Comparison of ENCODE assay signal across 7 mouse cellular contexts in the genomic region with DNA sequence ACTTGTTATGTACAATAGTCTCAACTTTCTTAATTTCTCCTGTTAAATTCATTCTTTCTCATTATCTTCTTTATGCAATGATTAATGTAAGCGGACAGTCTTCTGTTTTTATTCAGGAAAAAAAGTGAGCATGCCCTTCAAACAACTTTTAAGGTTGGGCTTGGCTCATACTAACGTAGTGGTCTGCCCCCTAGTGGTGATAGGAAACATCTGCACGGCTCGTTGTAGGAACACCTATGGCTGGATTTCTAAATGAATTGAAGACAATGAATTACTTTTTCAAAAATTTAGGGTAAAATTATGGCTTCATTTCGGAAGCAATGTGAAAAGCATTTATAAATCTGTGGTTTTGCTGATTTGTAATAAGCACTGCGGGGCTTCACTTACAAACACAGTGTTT.
DNase-seq lines count a peak whose midpoint lies in the region; ATAC-seq and TF ChIP-seq lines count a peak whose summit lies in the region.

No protein-coding gene starts in this region.

- H3K4me2 ChIP-seq in kidney, embryonic 15.5 days = no peak overlapping the region
- H3K4me2 ChIP-seq in forebrain, postnatal 0 days (ENCODE audit: low read depth) = no peak overlapping the region

- in situ Hi-C loops in ES-E14 (cut with MboI; ENCODE audit: low sequenced_read_pairs in 2 of 2, unreplicated experiment in 2 of 2) = no loop called here

- no peak for TF ChIP-seq POLR2A in kidney, adult 2 months (IDR thresholded peaks at IDR 0.05; ENCODE audit: low read depth, low read length)
- TF ChIP-seq POLR2A in bone marrow, adult 2 months (IDR thresholded peaks at IDR 0.05; ENCODE audit: borderline replicate concordance, control insufficient read depth, low read depth, low read length) = no peak

- no peak overlapping the region for H3K9ac ChIP-seq in kidney, embryonic 15.5 days
- no peak overlapping the region for H3K9ac ChIP-seq in ES-E14 (ENCODE audit: insufficient read depth, low read depth, low read length, poor library complexity, severe bottlenecking)
- H3K9ac ChIP-seq in forebrain, postnatal 0 days = no peak overlapping the region

- H3K9me3 ChIP-seq in kidney, embryonic 15.5 days (replicated peaks) = no peaks in the 10 kb centered on the region
- no peaks in the 10 kb centered on the region for H3K9me3 ChIP-seq in ES-E14 (ENCODE audit: control insufficient read depth, insufficient read depth, low read depth, low read length)
- H3K9me3 ChIP-seq in forebrain, postnatal 0 days (ENCODE audit: low read length) = no peaks in the 10 kb centered on the region

- no peaks in the 10 kb centered on the region for H3K27me3 ChIP-seq in kidney, adult 2 months (replicated peaks; ENCODE audit: control insufficient read depth, insufficient read depth, low read length)
- H3K27me3 ChIP-seq in kidney, embryonic 15.5 days = no peaks in the 10 kb centered on the region
- no peaks in the 10 kb centered on the region for H3K27me3 ChIP-seq in forebrain, postnatal 0 days (ENCODE audit: insufficient read depth, low read length)

- no peak overlapping the region for H3K27ac ChIP-seq in kidney, adult 2 months (ENCODE audit: insufficient read depth, low read depth, low read length)
- no peak overlapping the region for H3K27ac ChIP-seq in kidney, embryonic 15.5 days
- H3K27ac ChIP-seq in ES-E14 (ENCODE audit: insufficient read depth, low read depth, low read length, poor library complexity, severe bottlenecking) = no peak overlapping the region
- H3K27ac ChIP-seq in bone marrow, adult 2 months (ENCODE audit: control insufficient read depth, insufficient read depth, low read depth, low read length, poor library complexity) = no peak overlapping the region
- H3K27ac ChIP-seq in forebrain, postnatal 0 days (ENCODE audit: low read depth, low read length) = no peak overlapping the region

- no peak overlapping the region for H3K4me3 ChIP-seq in kidney, adult 2 months (ENCODE audit: insufficient read depth, low read depth, low read length)
- no peak overlapping the region for H3K4me3 ChIP-seq in kidney, embryonic 15.5 days (replicated peaks)
- H3K4me3 ChIP-seq in ES-E14 (ENCODE audit: insufficient read depth in 1 of 2, low read depth in 1 of 2, low read length in 2 of 2, poor library complexity in 1 of 2, severe bottlenecking in 1 of 2) = no peak overlapping the region
- no peak overlapping the region for H3K4me3 ChIP-seq in bone marrow, adult 2 months (replicated peaks; ENCODE audit: control insufficient read depth, low read depth, low read length)
- no peak overlapping the region for H3K4me3 ChIP-seq in forebrain, postnatal 0 days (ENCODE audit: low read depth, low read length)

- H3K4me1 ChIP-seq in kidney, adult 2 months (ENCODE audit: control insufficient read depth, insufficient read depth, low read length) = no peaks in the 10 kb centered on the region
- no peaks in the 10 kb centered on the region for H3K4me1 ChIP-seq in kidney, embryonic 15.5 days
- H3K4me1 ChIP-seq in ES-E14 (ENCODE audit: control insufficient read depth in 2 of 2, insufficient read depth in 2 of 2, low read length in 2 of 2, poor library complexity in 1 of 2) = no peaks in the 10 kb centered on the region
- no peaks in the 10 kb centered on the region for H3K4me1 ChIP-seq in bone marrow, adult 2 months (ENCODE audit: control insufficient read depth, insufficient read depth, low read length)
- H3K4me1 ChIP-seq in forebrain, postnatal 0 days (ENCODE audit: insufficient read depth) = no peaks in the 10 kb centered on the region

- no peak for ATAC-seq in kidney, embryonic 15.5 days (replicated peaks; ENCODE audit: low FRiP score)
- no peak for ATAC-seq in forebrain, postnatal 0 days

- H3K36me3 ChIP-seq in kidney, adult 2 months (ENCODE audit: control insufficient read depth, insufficient read depth, low read length) = no peaks in the 10 kb centered on the region
- H3K36me3 ChIP-seq in kidney, embryonic 15.5 days = no peaks in the 10 kb centered on the region
- H3K36me3 ChIP-seq in ES-E14 (ENCODE audit: control insufficient read depth, insufficient read depth, low read length, poor library complexity, severe bottlenecking) = no peaks in the 10 kb centered on the region
- H3K36me3 ChIP-seq in forebrain, postnatal 0 days (ENCODE audit: insufficient read depth) = no peaks in the 10 kb centered on the region

- DNase-seq in kidney, adult 2 months = peak; percentile 37
- DNase-seq in ES-E14 (ENCODE audit: low read depth, low spot score) = peak; percentile 28
- peak; percentile 78 for DNase-seq in forebrain, postnatal 0 days
- DNase-seq in lung, postnatal 25 days (ENCODE audit: low spot score) = peak; percentile 14
- no peak for DNase-seq in testis, postnatal 10 days (ENCODE audit: low spot score)

- peak; percentile 67 for TF ChIP-seq CTCF in kidney, adult 2 months (conservative IDR thresholded peaks at IDR 0.05; ENCODE audit: insufficient read depth, insufficient read length, low read depth, low read length)
- 0 out of 2 replicates have a peak, but pooled peaks have one; percentile 16 for TF ChIP-seq CTCF in bone marrow, adult 2 months (IDR thresholded peaks at IDR 0.05; ENCODE audit: control insufficient read depth, insufficient read depth, low read length)
- peak; percentile 82 for TF ChIP-seq CTCF in forebrain, postnatal 0 days (IDR thresholded peaks at IDR 0.05; ENCODE audit: low read depth)

- 10% methylated on average over 6 of the region's 6 CpGs for WGBS in kidney, adult 2 months
- WGBS in kidney, embryonic 15.5 days = 17% methylated on average over 6 of the region's 6 CpGs
- 11% methylated on average over 6 of the region's 6 CpGs for WGBS in bone marrow, adult 2 months
- WGBS in forebrain, postnatal 0 days = 10% methylated on average over 6 of the region's 6 CpGs

TF ChIP-seq in ES-E14, 5 proteins besides CTCF, POLR2A, EP300 and RAD21:
- TF ChIP-seq HCFC1 (IDR thresholded peaks at IDR 0.05; ENCODE audit: borderline replicate concordance, insufficient read depth, low read length) = no peak
- TF ChIP-seq ZC3H11A (IDR thresholded peaks at IDR 0.05; ENCODE audit: borderline replicate concordance, low read depth, low read length) = no peak
TF ChIP-seq in ES-E14: peak in this region for 0.

Comparison
In these comparisons a context has a peak if more than half of its experiments do, and no peak if none do; other contexts are left out.
1. CTCF ChIP-seq: peak in every context shown above with its lines; median percentile 82 in forebrain, postnatal 0 days; 67 in kidney, adult 2 months; 16 in bone marrow, adult 2 months.